Mouse (Mus musculus) heart, adult 2 months (tissue): Measurements from ENCODE around the gene Trim38. TPM values are rescaled to one million over a fixed set of nuclear protein-coding genes. Genes with fewer than 3 reads are reported as not detected.

Experiments used
- DNase-seq, 2 experiments: peaks; one replicate each; pipeline ENCODE4 v3.0.0; 2021
- H3K27ac ChIP-seq: fragments of 200-600 bp; 2 replicates; pipeline ENCODE4 v1.8.1; 2022
- H3K27me3 ChIP-seq: fragments of 200-500 bp; 2 replicates; pipeline ENCODE4 v1.6.1; 2012; ENCODE audit warnings: mild to moderate bottlenecking, low read length, inconsistent platforms, mixed read lengths; ENCODE audit not compliant: control insufficient read depth, insufficient read depth
- H3K36me3 ChIP-seq: fragments of 200-500 bp; 2 replicates; pipeline ENCODE4 v1.6.1; 2012; ENCODE audit warnings: low read length, inconsistent platforms; ENCODE audit not compliant: control insufficient read depth, insufficient read depth
- H3K4me1 ChIP-seq: fragments of 200-500 bp; 2 replicates; pipeline ENCODE4 v1.6.1; 2011; ENCODE audit warnings: low read length; ENCODE audit not compliant: control insufficient read depth, insufficient read depth
- H3K4me3 ChIP-seq: fragments of 200-600 bp; 2 replicates; pipeline ENCODE4 v1.8.1; 2022
- H3K79me2 ChIP-seq: fragments of 200-500 bp; replicated peaks from 2 replicates; pipeline ENCODE4 v1.6.1; 2012; ENCODE audit warnings: mild to moderate bottlenecking, inconsistent platforms, low read length, moderate library complexity, mixed read lengths; ENCODE audit not compliant: control insufficient read depth, insufficient read depth
- H3K9ac ChIP-seq: fragments of 200-500 bp; 2 replicates; pipeline ENCODE4 v1.6.1; 2012; ENCODE audit warnings: low read depth, mild to moderate bottlenecking, control low read depth, inconsistent platforms, low read length, mixed read lengths
- CTCF ChIP-seq: fragments of 200-600 bp; IDR thresholded peaks from 2 replicates; pipeline ENCODE4 v1.8.1; 2022; ENCODE audit warnings: antibody characterized with exemption, mild to moderate bottlenecking, moderate library complexity
- EP300 ChIP-seq: fragments of 200-500 bp; IDR thresholded peaks from 2 replicates; pipeline ENCODE4 v1.6.1; 2011; ENCODE audit warnings: low read depth, low read length, control low read depth; ENCODE audit not compliant: insufficient read depth
- POLR2A ChIP-seq: fragments of 200-500 bp; IDR thresholded peaks from 2 replicates; pipeline ENCODE4 v1.6.1; 2011; ENCODE audit warnings: mild to moderate bottlenecking, low read depth, low read length, control low read depth; ENCODE audit not compliant: insufficient read depth
- WGBS: fragments of 180-500 bp; shearing (Covaris S2); methylation state at CpG from one replicate; pipeline ENCODE4 v1.1.7; 2018; 5-methylcytosine and 5-hydroxymethylcytosine counted together
- intact Hi-C: fragments of 180-260 bp; cut with DNase I; formaldehyde crosslinking; loops from one replicate; pipeline ENCODE4 v1.15.1; 2025
- polyA plus RNA-seq: library from polyadenylated mRNA; depleted of rRNA; stranded (reverse); fragments of >200 nt; gene quantifications from 2 replicates; pipeline ENCODE4 v1.2.3, GENCODE M21; 2012
- total RNA-seq, 2 experiments: library from RNA; stranded (reverse); gene quantifications; 2 replicates each; pipeline ENCODE4 v1.2.3; 2021

The Trim38 gene
- total and polyA plus RNA-seq, 3 experiments: 0.08 to 0.11 TPM; not detected in 1

DNA sequence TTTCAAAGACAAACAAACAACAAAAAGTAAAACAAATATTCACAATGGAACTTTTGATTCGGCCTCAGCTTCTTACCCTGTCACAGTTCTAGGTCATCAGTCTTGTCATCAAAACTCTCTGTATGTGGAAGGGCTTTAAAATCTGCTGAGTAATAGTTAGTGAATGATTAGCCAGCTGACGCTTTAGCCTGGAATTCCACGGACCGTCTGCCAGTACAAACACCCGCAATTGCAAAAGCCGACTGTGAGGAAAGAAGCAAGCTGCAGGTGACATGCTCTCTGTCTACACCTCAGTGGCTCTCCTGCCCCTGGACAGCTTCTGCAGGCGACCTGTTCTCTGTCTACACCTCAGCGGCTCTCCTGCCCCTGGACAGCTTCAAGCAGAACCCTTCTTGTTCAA, 39.2 kb upstream of the Trim38 start:
- Histone ChIP-seq H3K4me1 (peaks cover 5% of the 10 kb centered on the region), H3K4me3 (no peak overlapping the region), H3K79me2 (no peaks in the 10 kb centered on the region), H3K36me3 (no peaks in the 10 kb centered on the region), H3K27me3 (no peaks in the 10 kb centered on the region), H3K27ac (peak overlapping the region; percentile 43), H3K9ac (no peak overlapping the region)
- peak in 1 of 2 experiments; percentile 36 for DNase-seq
- intact Hi-C loops: loop anchor here (10.0 kb wide), 1 partner anchor 1976 kb away; the partner anchor contains the start of genes Hist1h2ak, Hist1h2bn and Hist1h4k
- no peak for TF ChIP-seq POLR2A
- no peak for TF ChIP-seq EP300
- TF ChIP-seq CTCF: no peak
- 23% methylated on average over 8 of the region's 8 CpGs for WGBS

- no peak overlapping the region for H3K27ac ChIP-seq
- intact Hi-C loops: loop anchor here (1.0 to 10.0 kb wide), 2 partner anchors 31 to 1977 kb away; partner anchors contain the start of genes Hist1h2ak, Hist1h2bn and Hist1h4k
- H3K4me3 ChIP-seq: no peak overlapping the region
- H3K79me2 ChIP-seq: no peaks in the 10 kb centered on the region
- no peak overlapping the region for H3K9ac ChIP-seq
- no peaks in the 10 kb centered on the region for H3K36me3 ChIP-seq
- TF ChIP-seq POLR2A (no peak), CTCF (peak; percentile 94)
- H3K4me1 ChIP-seq: peaks cover 5% of the 10 kb centered on the region
- DNase-seq: no peak
- WGBS: 20% methylated on average over 8 of the region's 8 CpGs
- H3K27me3 ChIP-seq: no peaks in the 10 kb centered on the region
Observed at GRCm38 (mm10) chr13:23732156-23732804, 37.4 kb upstream of the Trim38 start.

DNA sequence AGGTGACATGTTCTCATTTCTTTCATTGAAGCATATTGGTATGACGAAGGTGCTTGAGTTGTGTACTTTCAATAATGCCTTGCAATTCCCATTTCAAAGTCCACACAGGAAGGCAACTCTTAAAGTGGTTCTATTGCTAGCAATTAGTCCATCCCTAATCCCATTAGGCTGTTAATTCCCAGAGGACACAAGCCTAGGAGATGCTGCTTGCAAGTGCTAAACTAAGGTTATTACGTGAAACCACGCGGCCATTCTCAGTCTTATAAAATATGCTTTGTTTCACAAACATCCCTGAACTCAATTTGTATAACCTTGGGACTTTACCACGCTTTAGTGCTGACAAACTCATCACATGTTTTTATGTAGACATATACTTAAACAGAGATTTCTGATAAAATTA, 32.6 kb upstream of the Trim38 start:
- peaks cover 13% of the 10 kb centered on the region for H3K36me3 ChIP-seq
- H3K4me1 ChIP-seq: peaks cover 3% of the 10 kb centered on the region
- no peaks in the 10 kb centered on the region for H3K27me3 ChIP-seq
- no peak overlapping the region for H3K9ac ChIP-seq
- intact Hi-C loops: loop anchor here (10.0 kb wide), 1 partner anchor 1982 kb away; the partner anchor contains the start of genes Hist1h2ak, Hist1h2bn and Hist1h4k
- TF ChIP-seq POLR2A (no peak), CTCF (no peak), EP300 (no peak)
- no peak overlapping the region for H3K27ac ChIP-seq
- DNase-seq: no peak
- no peak overlapping the region for H3K4me3 ChIP-seq
- WGBS: 89% methylated on average over 5 of the region's 5 CpGs
- no peaks in the 10 kb centered on the region for H3K79me2 ChIP-seq

DNA sequence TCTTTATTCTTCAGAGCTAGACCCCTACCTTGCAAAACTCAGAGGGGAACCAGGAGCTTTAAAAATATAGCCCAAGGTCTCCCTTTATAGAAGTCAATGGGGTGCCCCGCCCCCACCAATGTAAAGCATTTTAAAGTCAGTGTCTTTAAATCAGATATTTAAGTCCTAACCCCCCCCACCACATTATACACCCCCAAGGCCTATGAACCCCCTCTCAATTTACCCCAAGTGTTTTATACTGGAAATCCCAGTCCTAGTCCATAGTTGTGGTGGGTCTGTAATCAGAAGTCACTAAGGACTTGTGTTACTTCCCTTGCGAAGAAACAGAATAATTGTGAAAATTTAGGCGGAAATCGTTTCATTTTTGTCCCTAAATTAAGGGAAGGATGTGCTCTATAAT, 31.7 kb upstream of the Trim38 start:
- WGBS: 27% methylated on average over 4 of the region's 4 CpGs
- TF ChIP-seq CTCF: no peak
- TF ChIP-seq POLR2A: no peak
- TF ChIP-seq EP300: no peak
- intact Hi-C loops: loop anchor here (10.0 kb wide), 1 partner anchor 1983 kb away; the partner anchor contains the start of genes Hist1h2ak, Hist1h2bn and Hist1h4k

DNA sequence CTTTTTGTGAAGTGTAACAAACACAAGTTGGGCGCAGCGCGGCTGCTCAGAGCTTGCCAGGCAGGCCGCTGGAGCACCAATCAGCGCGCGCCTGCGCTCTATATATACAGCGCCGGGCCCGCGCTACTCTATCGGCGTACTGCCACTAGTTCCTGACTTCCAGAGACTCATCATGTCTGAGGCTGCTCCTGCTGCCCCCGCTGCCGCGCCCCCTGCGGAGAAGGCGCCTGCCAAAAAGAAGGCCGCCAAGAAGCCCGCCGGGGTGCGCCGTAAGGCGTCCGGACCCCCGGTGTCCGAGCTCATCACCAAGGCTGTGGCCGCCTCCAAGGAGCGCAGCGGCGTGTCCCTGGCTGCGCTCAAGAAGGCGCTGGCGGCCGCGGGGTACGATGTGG, 31.0 kb upstream of the Trim38 start, which contains the start of gene Hist1h1c:
Gene Hist1h1c, plus strand, starts transcription at position 132 of the 392 bp plus-strand sequence.
- H3K79me2 ChIP-seq: no peaks in the 10 kb centered on the region
- peaks cover 18% of the 10 kb centered on the region for H3K36me3 ChIP-seq
- peak within 1 kb of the TSS; percentile 89 for H3K4me3 ChIP-seq
- peak within 1 kb of the TSS; percentile 71 for H3K9ac ChIP-seq
- peak; percentile 98 for TF ChIP-seq POLR2A
- peak; percentile 61; the same call in 1 of the 2 replicates for TF ChIP-seq EP300
- peak; percentile 15; the same call in 1 of the 2 replicates for TF ChIP-seq CTCF
- WGBS: under 1% methylated on average over 38 of the region's 38 CpGs
- no peaks in the 10 kb centered on the region for H3K27me3 ChIP-seq
- peaks cover 1% of the 10 kb centered on the region; the same call in 1 of the 2 replicates for H3K4me1 ChIP-seq
- peak within 1 kb of the TSS; percentile 96 for H3K27ac ChIP-seq
- DNase-seq: peak; percentile 92 to 94
- intact Hi-C loops: loop anchor here (1.0 to 10.0 kb wide), 2 partner anchors 40 to 1984 kb away; partner anchors contain the start of genes Hist1h2ak, Hist1h2bn, Hist1h4c and Hist1h4k

More for the DNA sequence above, 31.7 kb upstream of the Trim38 start:
- no peaks in the 10 kb centered on the region for H3K27me3 ChIP-seq
- peaks cover 1% of the 10 kb centered on the region; the same call in 1 of the 2 replicates for H3K4me1 ChIP-seq
- no peak for DNase-seq
- H3K36me3 ChIP-seq: peaks cover 17% of the 10 kb centered on the region
- peak overlapping the region; percentile 96 for H3K27ac ChIP-seq
- peak overlapping the region; percentile 71; the same call in 1 of the 2 replicates for H3K9ac ChIP-seq
- peak overlapping the region; percentile 89 for H3K4me3 ChIP-seq
- H3K79me2 ChIP-seq: no peaks in the 10 kb centered on the region
